Mouse (Mus musculus) MEL (cell line): ENCODE results near the gene Cav1.

Experiments used
- CTCF ChIP-seq, 3 experiments: IDR thresholded peaks in 2 of 3; conservative IDR thresholded peaks in 1 of 3; 2 replicates each; pipeline ENCODE4 v1.5.1; 2011 to 2012; ENCODE audit warnings: low read length in 3 of 3, low read depth in 2 of 3, mild to moderate bottlenecking in 2 of 3, improper control_type of control experiment in 1 of 3, inconsistent platforms in 1 of 3, mixed read lengths in 1 of 3, moderate library complexity in 1 of 3; ENCODE audit not compliant: control insufficient read depth in 1 of 3, insufficient read depth in 1 of 3, poor library complexity in 1 of 3, severe bottlenecking in 1 of 3
- E2F4 ChIP-seq: IDR thresholded peaks from 2 replicates; pipeline ENCODE4 v1.6.1; 2011; ENCODE audit warnings: low read depth, low read length, improper control_type of control experiment, borderline replicate concordance
- EP300 ChIP-seq, 2 experiments: IDR thresholded peaks; 2 replicates each; pipeline ENCODE4 v1.6.1; 2011; ENCODE audit warnings: improper control_type of control experiment in 2 of 2, low read length in 2 of 2, low read depth in 1 of 2, mild to moderate bottlenecking in 1 of 2
- GABPA ChIP-seq: IDR thresholded peaks from 2 replicates; pipeline ENCODE4 v1.6.1; 2012; ENCODE audit warnings: low read depth, mild to moderate bottlenecking, inconsistent platforms, low read length, improper control_type of control experiment, moderate library complexity
- GATA1 ChIP-seq: IDR thresholded peaks from 2 replicates; pipeline ENCODE4 v1.6.1; 2011; ENCODE audit warnings: low read depth, low read length, improper control_type of control experiment
- HCFC1 ChIP-seq: IDR thresholded peaks from 2 replicates; pipeline ENCODE4 v1.6.1; 2012; ENCODE audit warnings: low read depth, mild to moderate bottlenecking, inconsistent platforms, low read length, improper control_type of control experiment, moderate library complexity
- POLR2A ChIP-seq, 2 experiments: IDR thresholded peaks; 2 replicates each; pipeline ENCODE4 v1.6.1; 2011 to 2012; ENCODE audit warnings: low read length in 2 of 2, mild to moderate bottlenecking in 2 of 2, control low read depth in 1 of 2, improper control_type of control experiment in 1 of 2, low read depth in 1 of 2, moderate library complexity in 1 of 2; ENCODE audit not compliant: control insufficient read depth in 1 of 2, insufficient read depth in 1 of 2, poor library complexity in 1 of 2
- TBP ChIP-seq: IDR thresholded peaks from 2 replicates; pipeline ENCODE4 v1.8.0; 2011; ENCODE audit warnings: low read depth, low read length, improper control_type of control experiment
- ZNF384 ChIP-seq: IDR thresholded peaks from 2 replicates; pipeline ENCODE4 v1.6.1; 2012; ENCODE audit warnings: low read depth, mild to moderate bottlenecking, inconsistent platforms, low read length, improper control_type of control experiment

- TF ChIP-seq CTCF (IDR thresholded peaks at IDR 0.05 in 2 of 3, conservative IDR thresholded peaks at IDR 0.05 in 1 of 3; ENCODE audit: control insufficient read depth in 1 of 3, insufficient read depth in 1 of 3, low read depth in 2 of 3, low read length in 3 of 3, poor library complexity in 1 of 3, severe bottlenecking in 1 of 3) (no peak), GATA1 (no peak), EP300 (IDR thresholded peaks at IDR 0.05; ENCODE audit: low read depth in 1 of 2, low read length in 2 of 2) (no peak), HCFC1 (no peak), ZNF384 (no peak), E2F4 (no peak), GABPA (no peak), POLR2A (IDR thresholded peaks at IDR 0.05; ENCODE audit: control insufficient read depth in 1 of 2, insufficient read depth in 1 of 2, low read depth in 1 of 2, low read length in 2 of 2, poor library complexity in 1 of 2) (no peak), TBP (no peak)
Observed at GRCm38 (mm10) chr6:17340406-17340805, 34.3 kb downstream of the Cav1 start.
